In genomic region chr7:127088901-127089845, GRCm38 (mm10) we compare ENCODE assay signal across 8 mouse cellular contexts. TPM values are rescaled to one million over a fixed set of nuclear protein-coding genes. Genes with fewer than 3 reads are reported as not detected.
A peak's percentile ranks its signal among the peaks of the same experiment; 100 is the strongest.
DNase-seq lines count a peak whose midpoint lies in the region; ATAC-seq lines count a peak whose summit lies in the region.

No protein-coding gene starts in this region.

- peak overlapping the region; percentile 61 for H3K4me2 ChIP-seq in heart, embryonic 15.5 days
- peak overlapping the region; percentile 86 for H3K4me2 ChIP-seq in liver, embryonic 12.5 days
- peak overlapping the region; percentile 51 for H3K4me2 ChIP-seq in neural tube, embryonic 15.5 days

- DNase-seq in A20 (ENCODE audit: low read depth, low spot score) (peak; percentile 73), R1 (ENCODE audit: low read depth, low spot score) (peak; percentile 73)
- DNase-seq in gastrocnemius, postnatal 4 days (ENCODE audit: low spot score in 2 of 2), result no peak
- DNase-seq in ovary, postnatal 36 days (ENCODE audit: low spot score), result no peak
- no peak for DNase-seq in left cerebral cortex, adult 8-10 months (ENCODE audit: low spot score in 2 of 2)

- H3K36me3 ChIP-seq in heart, embryonic 15.5 days, result no peaks in the 10 kb centered on the region
- H3K36me3 ChIP-seq in liver, embryonic 12.5 days, result peaks cover 14% of the 10 kb centered on the region
- H3K36me3 ChIP-seq in neural tube, embryonic 15.5 days, result no peaks in the 10 kb centered on the region

- ATAC-seq in heart, embryonic 15.5 days (replicated peaks; ENCODE audit: insufficient number of reproducible peaks, insufficient read depth, low FRiP score, low read depth), result no peak
- ATAC-seq in liver, embryonic 12.5 days, result peak; percentile 46
- no peak for ATAC-seq in neural tube, embryonic 15.5 days (ENCODE audit: low FRiP score)

- WGBS in heart, embryonic 15.5 days, result 17% methylated on average over 27 of the region's 27 CpGs
- WGBS in liver, embryonic 12.5 days (ENCODE audit: insufficient replicate concordance), result 10% methylated on average over 27 of the region's 27 CpGs
- 23% methylated on average over 27 of the region's 27 CpGs for WGBS in neural tube, embryonic 15.5 days

- H3K27ac ChIP-seq in heart, embryonic 15.5 days, result peak overlapping the region; percentile 13; the same call in 1 of the 2 replicates
- peak overlapping the region; percentile 86 for H3K27ac ChIP-seq in liver, embryonic 12.5 days
- H3K27ac ChIP-seq in neural tube, embryonic 15.5 days (replicated peaks), result no peak overlapping the region

- no peaks in the 10 kb centered on the region for H3K9me3 ChIP-seq in heart, embryonic 15.5 days (replicated peaks)
- no peaks in the 10 kb centered on the region for H3K9me3 ChIP-seq in liver, embryonic 12.5 days (replicated peaks)
- H3K9me3 ChIP-seq in neural tube, embryonic 15.5 days (replicated peaks), result no peaks in the 10 kb centered on the region

- peak overlapping the region; percentile 38 for H3K9ac ChIP-seq in heart, embryonic 15.5 days
- H3K9ac ChIP-seq in liver, embryonic 12.5 days, result peak overlapping the region; percentile 62
- H3K9ac ChIP-seq in neural tube, embryonic 15.5 days (replicated peaks), result peak overlapping the region; percentile 23; the same call in 1 of the 2 replicates

- H3K4me3 ChIP-seq in heart, embryonic 15.5 days, result peak overlapping the region; percentile 39
- H3K4me3 ChIP-seq in liver, embryonic 12.5 days, result peak overlapping the region; percentile 37
- peak overlapping the region; percentile 23; the same call in 1 of the 2 replicates for H3K4me3 ChIP-seq in neural tube, embryonic 15.5 days (replicated peaks)

- H3K27me3 ChIP-seq in heart, embryonic 15.5 days, result no peaks in the 10 kb centered on the region
- no peaks in the 10 kb centered on the region for H3K27me3 ChIP-seq in liver, embryonic 12.5 days (replicated peaks)
- H3K27me3 ChIP-seq in neural tube, embryonic 15.5 days (replicated peaks), result no peaks in the 10 kb centered on the region

- peaks cover 6% of the 10 kb centered on the region for H3K4me1 ChIP-seq in heart, embryonic 15.5 days (replicated peaks)
- peaks cover 88% of the 10 kb centered on the region for H3K4me1 ChIP-seq in liver, embryonic 12.5 days
- peaks cover 5% of the 10 kb centered on the region; the same call in 1 of the 2 replicates for H3K4me1 ChIP-seq in neural tube, embryonic 15.5 days

RNA-seq across cellular contexts. Expression of gene AI467606, which starts 2.0 kb away (rescaled TPM):
- polyA plus RNA-seq in heart, embryonic 15.5 days (2015; fragmentation: Nextera tagmentation; extraction: Ambion mirVana), result 1.6 and 6.7 TPM in 2 replicates
- polyA plus RNA-seq in liver, embryonic 12.5 days (2016; fragmentation: Nextera tagmentation; extraction: Ambion mirVana), result 8.3 and 8.5 TPM in 2 replicates
- polyA plus RNA-seq in neural tube, embryonic 15.5 days (2015; fragmentation: Nextera tagmentation; extraction: Ambion mirVana), result 2.4 and 8.6 TPM in 2 replicates
- 1 to 10 TPM; 1.3 to 1.8 TPM for total RNA-seq in gastrocnemius, postnatal 4 days (2021)
- total RNA-seq in left cerebral cortex, adult 8-10 months (2022), result 1 to 10 TPM in 3 of 4 experiments, under 1 TPM in 1; 0.97 to 2.6 (median 1.7) TPM

RNA-seq across cellular contexts. Expression of gene Zg16, which starts 2.0 kb away (rescaled TPM):
- polyA plus RNA-seq in heart, embryonic 15.5 days (2015; fragmentation: Nextera tagmentation; extraction: Ambion mirVana), result not detected in 2 replicates
- polyA plus RNA-seq in liver, embryonic 12.5 days (2016; fragmentation: Nextera tagmentation; extraction: Ambion mirVana), result not detected in 2 replicates
- not detected in 2 replicates for polyA plus RNA-seq in neural tube, embryonic 15.5 days (2015; fragmentation: Nextera tagmentation; extraction: Ambion mirVana)
- under 1 TPM in 1 of 2 experiments, not detected in 1; 0.47 TPM for total RNA-seq in gastrocnemius, postnatal 4 days (2021)
- total RNA-seq in left cerebral cortex, adult 8-10 months (2022), result not detected

RNA-seq across cellular contexts. Expression of gene Qprt, which starts 32.9 kb away (rescaled TPM):
- polyA plus RNA-seq in heart, embryonic 15.5 days (2015; fragmentation: Nextera tagmentation; extraction: Ambion mirVana), result 1.8 and 2.6 TPM in 2 replicates
- 36.5 and 40.3 TPM in 2 replicates for polyA plus RNA-seq in liver, embryonic 12.5 days (2016; fragmentation: Nextera tagmentation; extraction: Ambion mirVana)
- 0.75 and 1.1 TPM in 2 replicates for polyA plus RNA-seq in neural tube, embryonic 15.5 days (2015; fragmentation: Nextera tagmentation; extraction: Ambion mirVana)
- 1 to 10 TPM; 4.6 to 5.2 TPM for total RNA-seq in gastrocnemius, postnatal 4 days (2021)
- total RNA-seq in left cerebral cortex, adult 8-10 months (2022), result under 1 TPM in 3 of 4 experiments, not detected in 1; 0.19 to 0.50 (median 0.28) TPM

RNA-seq across cellular contexts. Expression of gene Kif22, which starts 46.9 kb away (rescaled TPM):
- 67.5 and 81.9 TPM in 2 replicates for polyA plus RNA-seq in heart, embryonic 15.5 days (2015; fragmentation: Nextera tagmentation; extraction: Ambion mirVana)
- polyA plus RNA-seq in liver, embryonic 12.5 days (2016; fragmentation: Nextera tagmentation; extraction: Ambion mirVana), result 126 and 132 TPM in 2 replicates
- 20.0 and 40.9 TPM in 2 replicates for polyA plus RNA-seq in neural tube, embryonic 15.5 days (2015; fragmentation: Nextera tagmentation; extraction: Ambion mirVana)
- 10 to 100 TPM; 21.7 to 26.2 TPM for total RNA-seq in gastrocnemius, postnatal 4 days (2021)
- 1 to 10 TPM; 2.3 to 7.1 (median 5.3) TPM for total RNA-seq in left cerebral cortex, adult 8-10 months (2022)

RNA-seq across cellular contexts. Expression of gene Spn, which starts 48.5 kb away (rescaled TPM):
- polyA plus RNA-seq in heart, embryonic 15.5 days (2015; fragmentation: Nextera tagmentation; extraction: Ambion mirVana), result 0.23 and 1.5 TPM in 2 replicates
- 7.3 and 7.4 TPM in 2 replicates for polyA plus RNA-seq in liver, embryonic 12.5 days (2016; fragmentation: Nextera tagmentation; extraction: Ambion mirVana)
- 0.08 and 2.8 TPM in 2 replicates for polyA plus RNA-seq in neural tube, embryonic 15.5 days (2015; fragmentation: Nextera tagmentation; extraction: Ambion mirVana)
- total RNA-seq in gastrocnemius, postnatal 4 days (2021), result under 1 TPM; 0.54 to 0.91 TPM
- total RNA-seq in left cerebral cortex, adult 8-10 months (2022), result under 1 TPM in 3 of 4 experiments, not detected in 1; 0.09 to 0.30 (median 0.13) TPM

Comparison
In these comparisons a context has a peak if more than half of its experiments do, and no peak if none do; other contexts are left out.
1. DNase-seq: peak in A20 (single experiment) and R1 (single experiment); none in gastrocnemius, postnatal 4 days (0 of 2), ovary, postnatal 36 days (single experiment) and left cerebral cortex, adult 8-10 months (0 of 2).
2. RNA of gene Qprt, which starts 32.9 kb away (polyA plus RNA-seq): 36.5 to 40.3 TPM in liver, embryonic 12.5 days; 1.8 to 2.6 TPM in heart, embryonic 15.5 days and 0.75 to 1.1 TPM in neural tube, embryonic 15.5 days; every median in the first group is over 10 times any median in the second.
3. Peak in every context shown above with its lines, with median percentiles within 50 percentile points of each other: H3K4me2 ChIP-seq, H3K4me3 ChIP-seq and H3K9ac ChIP-seq.